Mouse (Mus musculus) cerebellum, adult 2 months (tissue): Measurements from ENCODE around the gene Them5.

ENCODE experiments used
- CTCF ChIP-seq: fragments of 200-500 bp; IDR thresholded peaks from 2 replicates; pipeline ENCODE4 v1.5.1; 2011; ENCODE audit warnings: low read depth, mild to moderate bottlenecking, control low read depth, low read length, moderate library complexity, borderline replicate concordance; ENCODE audit not compliant: insufficient read depth
- POLR2A ChIP-seq: fragments of 200-500 bp; IDR thresholded peaks from 2 replicates; pipeline ENCODE4 v1.6.1; 2011; ENCODE audit warnings: low read length, control low read depth, borderline replicate concordance; ENCODE audit not compliant: insufficient read depth

DNA sequence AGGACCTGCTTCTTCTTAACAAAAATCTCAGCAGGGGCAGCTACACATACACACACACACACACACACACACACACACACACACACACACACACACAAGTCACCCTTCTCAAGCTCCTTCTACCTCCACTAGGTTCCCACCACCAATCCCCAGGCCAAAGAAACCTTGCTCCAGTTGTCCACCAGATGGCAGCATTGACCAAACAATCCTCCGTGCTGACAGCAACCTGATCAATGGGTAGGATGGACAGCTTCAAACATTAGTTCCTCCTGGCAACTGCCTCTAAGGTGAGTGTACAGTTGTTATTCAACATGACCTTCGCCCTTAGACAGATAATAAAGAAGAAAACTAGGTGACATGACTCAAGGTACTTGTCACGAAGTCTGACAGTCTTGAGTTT, 24.9 kb downstream of the Them5 start:
- peak; percentile 96 for TF ChIP-seq CTCF
- TF ChIP-seq POLR2A = no peak
